In genomic region chr12:30851871-30852270, GRCm38 (mm10) we compare ENCODE assay signal across 22 mouse cellular contexts. TPM values are rescaled to one million over a fixed set of nuclear protein-coding genes. Genes with fewer than 3 reads are reported as not detected.
DNase-seq lines count a peak whose midpoint lies in the region; ATAC-seq and TF ChIP-seq lines count a peak whose summit lies in the region.
"Had no signal": no experiment of that assay in that cellular context is flagged by ENCODE, and none has a peak within 500 bp of the region (broad histone marks: within the 10 kb centered on the region; RNA-seq: fewer than 3 reads in every experiment).

No protein-coding gene starts in this region.

- no peaks in the 10 kb centered on the region for H3K36me3 ChIP-seq in lung, postnatal 0 days (ENCODE audit: insufficient read depth, low read length)
- H3K36me3 ChIP-seq: hindbrain, embryonic 13.5 days; limb, embryonic 12.5 days; liver, embryonic 13.5 days; lung, embryonic 15.5 days; stomach, embryonic 15.5 days had no signal

- intact Hi-C loops in heart, postnatal 36 days (cut with DNase I) = no loop called here

- H3K4me2 ChIP-seq in lung, postnatal 0 days (replicated peaks; ENCODE audit: low read depth, low read length) = no peak overlapping the region
- H3K4me2 ChIP-seq: hindbrain, embryonic 13.5 days; limb, embryonic 12.5 days; liver, embryonic 13.5 days; lung, embryonic 15.5 days; stomach, embryonic 15.5 days had no signal

- no peak for TF ChIP-seq POLR2A in brain, embryonic 14.5 days (IDR thresholded peaks at IDR 0.05; ENCODE audit: borderline replicate concordance, extremely low read depth, insufficient read depth, insufficient read length, poor library complexity, severe bottlenecking)

- H3K27me3 ChIP-seq in lung, postnatal 0 days (replicated peaks; ENCODE audit: insufficient read depth, low read length) = no peaks in the 10 kb centered on the region
- H3K27me3 ChIP-seq: hindbrain, embryonic 13.5 days; limb, embryonic 12.5 days; liver, embryonic 13.5 days; lung, embryonic 15.5 days; stomach, embryonic 15.5 days had no signal

- TF ChIP-seq CTCF in brain, embryonic 14.5 days (IDR thresholded peaks at IDR 0.05; ENCODE audit: borderline replicate concordance, extremely low read depth, insufficient read depth, insufficient read length) = no peak
- TF ChIP-seq CTCF in lung, postnatal 0 days (IDR thresholded peaks at IDR 0.05) = no peak

- H3K4me1 ChIP-seq in lung, postnatal 0 days (ENCODE audit: insufficient read depth, low read depth, low read length) = no peaks in the 10 kb centered on the region
- H3K4me1 ChIP-seq: hindbrain, embryonic 13.5 days; limb, embryonic 12.5 days; liver, embryonic 13.5 days; stomach, embryonic 15.5 days had no signal

- H3K9ac ChIP-seq in lung, postnatal 0 days (replicated peaks; ENCODE audit: low read depth) = no peak overlapping the region
- H3K9ac ChIP-seq: hindbrain, embryonic 13.5 days; limb, embryonic 12.5 days; liver, embryonic 13.5 days; lung, embryonic 15.5 days; stomach, embryonic 15.5 days had no signal

- 70% methylated on average over 6 of the region's 6 CpGs for WGBS in lung, postnatal 0 days

- peak; percentile 36 for DNase-seq in heart, adult 11 months
- no peak for DNase-seq in heart, postnatal 36 days
- DNase-seq in brain, embryonic 14.5 days (ENCODE audit: low read depth) = peak; percentile 43
- DNase-seq in cerebellum, adult 8-10 months = peak; percentile 8
- DNase-seq in layer of hippocampus, adult 8-10 months (ENCODE audit: low spot score in 2 of 2) = peak; percentile 10 to 23
- DNase-seq in frontal cortex, postnatal 36 days (ENCODE audit: low spot score in 2 of 2) = no peak
- DNase-seq in lung, postnatal 0 days (ENCODE audit: low spot score) = no peak
- DNase-seq: adrenal gland, postnatal 25 days; liver, embryonic 13.5 days; midbrain, embryonic 14.5 days; spleen, adult 18-20 months; thymus, adult 2 months had no signal

- no peak overlapping the region for H3K27ac ChIP-seq in lung, postnatal 0 days (ENCODE audit: low read length)
- H3K27ac ChIP-seq: hindbrain, embryonic 13.5 days; kidney, postnatal 0 days; limb, embryonic 12.5 days; liver, embryonic 13.5 days; lung, embryonic 15.5 days; stomach, embryonic 15.5 days had no signal

- TF ChIP-seq EP300 in lung, postnatal 0 days (IDR thresholded peaks at IDR 0.05) = no peak

- H3K4me3 ChIP-seq in lung, postnatal 0 days (ENCODE audit: low read depth, low read length) = no peak overlapping the region
- H3K4me3 ChIP-seq: hindbrain, embryonic 13.5 days; limb, embryonic 12.5 days; liver, embryonic 13.5 days; lung, embryonic 15.5 days; stomach, embryonic 15.5 days had no signal

- H3K9me3 ChIP-seq in lung, postnatal 0 days (ENCODE audit: low read length) = no peaks in the 10 kb centered on the region
- H3K9me3 ChIP-seq: hindbrain, embryonic 13.5 days; limb, embryonic 12.5 days; liver, embryonic 13.5 days; lung, embryonic 15.5 days; stomach, embryonic 15.5 days had no signal

- ATAC-seq in granulocyte monocyte progenitor cell, adult 5-6 weeks (replicated peaks; ENCODE audit: poor library complexity, severe bottlenecking) = no peak
- ATAC-seq in lung, postnatal 0 days = no peak
- ATAC-seq: activated CD4-positive, CD25-positive, alpha-beta regulatory T cell, adult 4 months; intestine, embryonic 16.5 days had no signal

RNA-seq across cellular contexts. Expression of gene Alkal2, which starts 32.3 kb away (rescaled TPM):
- under 1 TPM; 0.44 to 0.98 TPM for total RNA-seq in heart, postnatal 36 days (2021)
- polyA plus RNA-seq in brain, embryonic 14.5 days (2012; rRNA removed) = 0.19 and 0.55 TPM in 2 replicates
- total RNA-seq in layer of hippocampus, adult 8-10 months (2022) = 1 to 10 TPM; 2.1 to 6.7 (median 3.1) TPM
- total RNA-seq in granulocyte monocyte progenitor cell, adult 5-6 weeks (2014; fragmentation: Nextera tagmentation) = not detected in 2 replicates
- total RNA-seq in granulocyte monocyte progenitor cell, adult 5-6 weeks (2017) = not detected in 2 replicates
- polyA plus RNA-seq in lung, postnatal 0 days (2015; fragmentation: Nextera tagmentation; extraction: Ambion mirVana) = 0.08 TPM in 1 of 2 replicates, not detected in the other
- total RNA-seq: adrenal gland, postnatal 25 days; megakaryocyte progenitor cell, adult 5-6 weeks had no signal
- polyA plus RNA-seq: activated CD4-positive, CD25-positive, alpha-beta regulatory T cell, adult 4 months; heart, postnatal 0 days; hindbrain, embryonic 13.5 days had no signal

RNA-seq across cellular contexts. Expression of gene Acp1, which starts 59.5 kb away (rescaled TPM):
- total RNA-seq in heart, postnatal 36 days (2021) = 10 to 100 TPM; 28.7 to 30.6 TPM
- polyA plus RNA-seq in brain, embryonic 14.5 days (2012; rRNA removed) = 9.5 and 22.3 TPM in 2 replicates
- 10 to 100 TPM; 51.9 to 62.4 (median 56.0) TPM for total RNA-seq in layer of hippocampus, adult 8-10 months (2022)
- total RNA-seq in granulocyte monocyte progenitor cell, adult 5-6 weeks (2014; fragmentation: Nextera tagmentation) = 55.3 and 61.0 TPM in 2 replicates
- total RNA-seq in granulocyte monocyte progenitor cell, adult 5-6 weeks (2017) = 69.7 and 69.8 TPM in 2 replicates
- polyA plus RNA-seq in lung, postnatal 0 days (2015; fragmentation: Nextera tagmentation; extraction: Ambion mirVana) = 85.4 and 88.8 TPM in 2 replicates

RNA-seq across cellular contexts. Expression of gene Sh3yl1, which starts 59.6 kb away (rescaled TPM):
- total RNA-seq in heart, postnatal 36 days (2021) = 1 to 10 TPM; 1.8 to 2.3 TPM
- 19.3 and 23.0 TPM in 2 replicates for polyA plus RNA-seq in brain, embryonic 14.5 days (2012; rRNA removed)
- total RNA-seq in layer of hippocampus, adult 8-10 months (2022) = 10 to 100 TPM; 10.6 to 13.5 (median 12.2) TPM
- total RNA-seq in granulocyte monocyte progenitor cell, adult 5-6 weeks (2014; fragmentation: Nextera tagmentation) = 0.28 and 2.4 TPM in 2 replicates
- 1.2 and 3.0 TPM in 2 replicates for total RNA-seq in granulocyte monocyte progenitor cell, adult 5-6 weeks (2017)
- 13.9 and 15.0 TPM in 2 replicates for polyA plus RNA-seq in lung, postnatal 0 days (2015; fragmentation: Nextera tagmentation; extraction: Ambion mirVana)

Comparison
In these comparisons a context has a peak if more than half of its experiments do, and no peak if none do; other contexts are left out.
1. DNase-seq: peak in heart, adult 11 months (single experiment), brain, embryonic 14.5 days (single experiment), cerebellum, adult 8-10 months (single experiment) and layer of hippocampus, adult 8-10 months (2 of 2); none in heart, postnatal 36 days (0 of 2), frontal cortex, postnatal 36 days (0 of 2) and lung, postnatal 0 days (single experiment).